Mouse (Mus musculus) midbrain, embryonic 12.5 days (tissue): ENCODE data around the gene Dedd. TPM values are rescaled to one million over a fixed set of nuclear protein-coding genes. Genes with fewer than 3 reads are reported as not detected.

Experiments
- ATAC-seq: fragments of 200-750 bp; cut with Nextera tagmentation; 2 replicates; pipeline ENCODE4 v1.8.0; 2017; ENCODE audit warnings: low read depth, moderate TSS enrichment, moderate library complexity; ENCODE audit not compliant: low FRiP score
- H3K27ac ChIP-seq: fragments of 300-500 bp; sonication (generic); replicated peaks from 2 replicates; pipeline ENCODE4 v1.5.1; 2016; ENCODE audit warnings: mild to moderate bottlenecking
- H3K27me3 ChIP-seq: fragments of 300-500 bp; sonication (generic); 2 replicates; pipeline ENCODE4 v1.6.1; 2016; ENCODE audit warnings: mild to moderate bottlenecking
- H3K36me3 ChIP-seq: fragments of 300-500 bp; sonication (generic); 2 replicates; pipeline ENCODE4 v1.6.1; 2016
- H3K4me1 ChIP-seq: fragments of 300-500 bp; sonication (generic); 2 replicates; pipeline ENCODE4 v1.6.1; 2016
- H3K4me2 ChIP-seq: fragments of 300-500 bp; sonication (generic); replicated peaks from 2 replicates; pipeline ENCODE4 v1.6.1; 2016; ENCODE audit warnings: mild to moderate bottlenecking, moderate library complexity
- H3K4me3 ChIP-seq: fragments of 300-500 bp; sonication (generic); 2 replicates; pipeline ENCODE4 v1.5.1; 2016; ENCODE audit warnings: mild to moderate bottlenecking
- H3K9ac ChIP-seq: fragments of 300-500 bp; sonication (generic); replicated peaks from 2 replicates; pipeline ENCODE4 v1.6.1; 2016; ENCODE audit warnings: mild to moderate bottlenecking, moderate library complexity
- H3K9me3 ChIP-seq: fragments of 300-500 bp; sonication (generic); 2 replicates; pipeline ENCODE4 v1.6.1; 2016; ENCODE audit warnings: mild to moderate bottlenecking
- WGBS: fragments of 180-500 bp; shearing (Covaris S2); methylation state at CpG from one replicate; pipeline ENCODE4 v1.1.7; 2016; 5-methylcytosine and 5-hydroxymethylcytosine counted together
- polyA plus RNA-seq: library from polyadenylated mRNA; unstranded; fragments of >200 nt; fragmentation: Nextera tagmentation; extraction: Ambion mirVana; gene quantifications from 2 replicates; pipeline ENCODE4 v1.2.1, GENCODE M21; 2016

Gene Dedd
- 49.3 and 51.9 TPM in 2 replicates for polyA plus RNA-seq

DNA sequence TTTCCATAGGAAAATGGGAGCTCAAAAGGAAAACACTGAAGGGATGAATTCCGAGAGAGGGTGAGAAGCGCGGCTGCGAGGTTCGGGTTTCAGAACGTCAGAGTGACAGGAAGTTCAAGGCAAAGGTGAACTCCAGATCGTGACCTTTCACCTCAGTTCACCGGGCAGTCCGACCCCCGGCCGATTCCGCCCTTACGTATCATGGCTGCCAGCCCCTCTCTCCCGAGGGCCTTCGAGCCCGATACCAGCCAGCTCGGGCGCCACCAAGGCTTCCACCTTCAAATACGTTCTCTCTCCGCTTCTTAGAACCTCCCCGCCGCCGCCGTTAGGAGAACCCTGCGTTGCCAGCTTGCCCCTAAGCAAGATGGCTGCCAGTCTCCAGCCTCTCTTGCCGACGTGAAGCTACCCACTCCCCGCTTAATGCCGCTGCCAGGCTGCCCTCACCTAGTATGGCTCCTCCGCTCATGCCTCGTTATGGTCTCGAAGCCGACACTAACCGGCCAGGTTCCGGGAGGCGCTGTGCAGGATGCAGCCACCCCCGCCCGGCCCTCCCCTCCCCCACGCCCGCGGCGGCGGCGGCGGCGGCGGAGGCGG, at the start of gene Dedd:
Gene Dedd, plus strand, starts transcription at position 307 of the 594 bp plus-strand sequence.
- peaks cover 38% of the 10 kb centered on the region for H3K4me1 ChIP-seq
- ATAC-seq, result peak; percentile 95

DNA sequence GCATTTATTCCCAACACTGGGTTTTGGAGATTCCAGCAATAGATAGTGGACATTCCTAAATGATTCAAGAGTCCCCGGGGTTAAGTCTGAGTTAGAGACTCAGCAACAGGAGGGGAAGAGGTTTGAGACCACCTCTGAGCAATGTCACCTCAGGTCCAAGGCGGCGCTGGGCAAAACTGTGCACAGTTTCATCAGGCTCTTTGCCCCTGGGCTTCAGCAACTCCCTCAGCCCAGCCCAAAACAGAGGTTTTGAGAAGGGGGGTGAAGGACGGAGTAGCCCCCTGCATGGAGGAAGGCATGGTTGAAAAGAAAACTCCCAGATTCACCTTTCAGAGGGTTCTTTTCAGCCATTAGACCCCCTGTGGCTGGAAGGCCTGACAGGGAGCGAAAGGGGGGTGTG, 49.2 kb upstream of the Dedd start:
- Histone ChIP-seq H3K27me3 (no peaks in the 10 kb centered on the region), H3K27ac (no peak overlapping the region; the same call in 1 of the 2 replicates), H3K4me1 (peaks cover 21% of the 10 kb centered on the region), H3K9ac (peak overlapping the region; percentile 77), H3K4me3 (peak overlapping the region; percentile 68), H3K4me2 (peak overlapping the region; percentile 85), H3K9me3 (no peaks in the 10 kb centered on the region), H3K36me3 (peaks cover 64% of the 10 kb centered on the region)
- WGBS, result 57% methylated on average over 5 of the region's 5 CpGs
- ATAC-seq, result no peak

More for the DNA sequence above, at the start of gene Dedd:
- WGBS, result under 1% methylated on average over 46 of the region's 48 CpGs
- Histone ChIP-seq H3K9me3 (no peaks in the 10 kb centered on the region), H3K27me3 (no peaks in the 10 kb centered on the region), H3K9ac (peak within 1 kb of the TSS; percentile 85), H3K36me3 (0 out of 2 replicates have a peak, but pooled peaks cover 3% of the 10 kb centered on the region), H3K4me3 (peak within 1 kb of the TSS; percentile 88), H3K4me2 (peak within 1 kb of the TSS; percentile 78), H3K27ac (peak within 1 kb of the TSS; percentile 98)

DNA sequence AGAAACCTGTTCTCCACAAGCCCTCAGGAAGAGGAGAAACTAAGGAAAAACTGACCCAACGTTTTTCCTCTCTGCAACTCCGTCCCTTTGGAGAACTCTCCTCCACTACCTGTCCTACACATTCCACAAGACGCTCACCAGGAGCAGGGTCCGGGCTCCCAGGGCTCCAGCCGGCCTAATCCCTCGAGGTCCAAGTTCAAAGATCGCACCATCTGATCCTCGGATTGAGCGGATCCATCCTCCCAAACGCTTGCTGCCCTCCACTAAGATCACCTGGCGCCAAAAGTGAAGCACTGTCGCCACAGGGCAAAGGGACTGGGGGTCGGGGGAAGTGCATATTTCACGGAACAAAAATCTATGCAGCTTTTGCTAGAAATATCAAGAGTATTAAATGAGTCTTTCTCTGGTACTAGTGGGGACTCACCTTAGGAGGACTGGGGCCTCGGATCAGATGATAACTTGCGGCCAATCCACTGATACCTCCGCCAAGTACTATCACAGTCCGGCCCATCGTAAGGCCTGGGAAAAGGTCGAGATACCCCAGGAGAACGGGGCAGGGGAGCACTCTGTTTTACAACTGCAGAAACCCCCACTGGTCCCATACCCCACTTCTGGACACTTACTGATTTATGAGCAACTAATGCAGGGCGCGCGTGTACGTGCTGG, 48.6 kb upstream of the Dedd start:
- H3K4me1 ChIP-seq, result peaks cover 21% of the 10 kb centered on the region
- H3K27me3 ChIP-seq, result no peaks in the 10 kb centered on the region
- H3K36me3 ChIP-seq, result peaks cover 64% of the 10 kb centered on the region
- peak overlapping the region; percentile 15; the same call in 1 of the 2 replicates for H3K27ac ChIP-seq
- peak overlapping the region; percentile 68 for H3K4me3 ChIP-seq
- peak overlapping the region; percentile 77 for H3K9ac ChIP-seq
- H3K9me3 ChIP-seq, result no peaks in the 10 kb centered on the region
- 2% methylated on average over 25 of the region's 25 CpGs for WGBS
- ATAC-seq, result peak; percentile 16; the same call in 1 of the 2 replicates
- H3K4me2 ChIP-seq, result peak overlapping the region; percentile 85

DNA sequence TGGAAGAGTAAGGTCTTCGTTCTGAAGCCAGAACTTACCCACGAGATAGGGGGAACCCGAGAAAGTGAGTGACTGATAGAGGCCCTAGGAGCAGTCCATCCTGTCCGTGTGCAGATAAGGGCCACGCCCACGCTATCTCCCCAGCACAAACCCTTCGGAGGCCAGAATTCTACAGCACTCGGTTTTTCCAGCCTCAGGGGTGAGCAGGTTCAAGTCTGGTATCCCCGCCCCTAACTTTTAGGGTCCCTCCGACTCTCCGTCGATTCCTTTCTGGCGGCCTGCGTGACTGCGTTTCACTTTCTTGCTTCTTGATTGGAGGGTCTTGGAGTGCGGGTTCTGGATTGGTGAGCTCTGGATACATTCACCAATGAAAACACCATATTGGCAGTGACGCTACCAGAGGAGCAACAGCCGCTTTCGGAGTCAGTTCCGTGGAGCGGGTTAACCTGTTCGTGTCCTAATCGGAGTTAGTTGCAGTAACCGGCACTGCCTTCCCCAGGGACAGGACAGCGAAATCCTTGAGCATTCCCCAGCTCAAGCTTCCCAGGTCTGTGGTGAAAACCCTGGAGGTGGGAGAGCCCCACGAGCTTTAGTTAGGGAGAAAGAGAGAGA, 47.9 kb upstream of the Dedd start, which contains the start of gene Ppox:
Gene Ppox, minus strand, starts transcription at position 271 of the 612 bp plus-strand sequence.
- peak within 1 kb of the TSS; percentile 85 for H3K4me2 ChIP-seq
- H3K4me3 ChIP-seq, result peak within 1 kb of the TSS; percentile 68
- H3K27ac ChIP-seq, result peak within 1 kb of the TSS; percentile 69
- H3K9ac ChIP-seq, result peak within 1 kb of the TSS; percentile 77
- peak; percentile 98 for ATAC-seq
- H3K4me1 ChIP-seq, result peaks cover 22% of the 10 kb centered on the region
- no peaks in the 10 kb centered on the region for H3K9me3 ChIP-seq
- peaks cover 64% of the 10 kb centered on the region for H3K36me3 ChIP-seq
- no peaks in the 10 kb centered on the region for H3K27me3 ChIP-seq
- under 1% methylated on average over 26 of the region's 26 CpGs for WGBS

DNA sequence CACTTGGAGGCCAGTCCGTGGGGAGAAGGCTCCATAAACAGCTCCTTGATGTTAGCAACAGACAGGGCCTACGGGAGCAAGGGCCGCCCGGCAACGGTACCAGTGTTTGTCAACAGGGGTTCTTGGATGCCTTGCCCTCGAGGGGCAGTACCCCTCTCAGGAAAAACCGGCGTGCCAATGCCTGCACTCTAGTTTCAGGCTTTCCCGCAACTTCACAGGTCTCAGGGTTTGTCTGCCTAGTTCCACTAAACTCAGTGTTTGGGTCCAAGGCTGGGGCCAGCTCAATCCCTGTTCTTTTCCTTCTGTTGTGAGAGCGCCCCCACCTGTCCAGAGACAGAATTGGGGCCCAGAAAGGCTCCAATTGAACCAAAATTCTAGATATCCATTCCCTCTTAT, 47.4 kb upstream of the Dedd start:
- H3K4me3 ChIP-seq, result peak overlapping the region; percentile 68
- H3K27ac ChIP-seq, result peak overlapping the region; percentile 69
- 1% methylated on average over 10 of the region's 10 CpGs for WGBS
- peaks cover 64% of the 10 kb centered on the region for H3K36me3 ChIP-seq
- peaks cover 27% of the 10 kb centered on the region for H3K4me1 ChIP-seq
- H3K4me2 ChIP-seq, result peak overlapping the region; percentile 85
- ATAC-seq, result peak; percentile 25; the same call in 1 of the 2 replicates
- no peaks in the 10 kb centered on the region for H3K9me3 ChIP-seq
- H3K9ac ChIP-seq, result peak overlapping the region; percentile 51
- no peaks in the 10 kb centered on the region for H3K27me3 ChIP-seq

DNA sequence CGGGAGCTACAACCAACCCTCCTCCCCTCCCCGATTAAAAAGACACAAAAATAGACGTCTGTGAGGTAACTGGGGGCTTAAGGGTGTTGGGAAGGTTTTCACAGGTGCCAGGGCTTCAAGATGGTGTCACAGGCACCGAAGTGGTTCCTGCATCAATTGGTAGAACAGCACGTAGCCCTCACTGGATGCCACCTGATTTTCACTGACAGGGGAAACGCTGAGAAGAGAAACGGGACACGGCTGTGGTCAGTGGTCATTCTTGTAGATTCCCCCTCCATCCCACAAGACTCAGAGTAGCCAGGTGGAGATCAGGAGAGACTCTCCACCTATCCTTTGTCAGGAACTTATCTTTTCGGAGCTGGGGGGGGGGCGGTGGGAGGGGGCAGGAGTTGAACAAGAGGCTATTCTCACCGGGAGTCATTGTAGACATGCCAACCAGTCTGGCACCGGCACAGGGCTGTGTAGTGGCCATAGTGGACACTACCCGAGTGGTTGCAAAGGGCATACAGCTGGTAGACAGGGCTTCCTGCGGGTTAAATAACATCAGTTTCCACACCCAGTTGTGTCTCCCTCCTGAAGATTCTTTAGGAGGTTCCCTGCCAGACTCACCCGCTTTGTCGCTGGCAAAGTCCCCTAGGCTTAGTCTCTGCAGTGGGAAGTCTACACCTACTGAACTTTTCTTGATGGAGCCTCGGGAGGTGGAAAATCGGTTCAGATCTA, 46.7 kb upstream of the Dedd start:
- H3K36me3 ChIP-seq, result peaks cover 58% of the 10 kb centered on the region
- H3K4me2 ChIP-seq, result peak overlapping the region; percentile 85
- peak overlapping the region; percentile 68; the same call in 1 of the 2 replicates for H3K4me3 ChIP-seq
- peaks cover 33% of the 10 kb centered on the region for H3K4me1 ChIP-seq
- no peak for ATAC-seq
- H3K9me3 ChIP-seq, result no peaks in the 10 kb centered on the region
- no peak overlapping the region; the same call in 1 of the 2 replicates for H3K9ac ChIP-seq
- no peak overlapping the region for H3K27ac ChIP-seq
- WGBS, result 82% methylated on average over 18 of the region's 18 CpGs
- H3K27me3 ChIP-seq, result no peaks in the 10 kb centered on the region

DNA sequence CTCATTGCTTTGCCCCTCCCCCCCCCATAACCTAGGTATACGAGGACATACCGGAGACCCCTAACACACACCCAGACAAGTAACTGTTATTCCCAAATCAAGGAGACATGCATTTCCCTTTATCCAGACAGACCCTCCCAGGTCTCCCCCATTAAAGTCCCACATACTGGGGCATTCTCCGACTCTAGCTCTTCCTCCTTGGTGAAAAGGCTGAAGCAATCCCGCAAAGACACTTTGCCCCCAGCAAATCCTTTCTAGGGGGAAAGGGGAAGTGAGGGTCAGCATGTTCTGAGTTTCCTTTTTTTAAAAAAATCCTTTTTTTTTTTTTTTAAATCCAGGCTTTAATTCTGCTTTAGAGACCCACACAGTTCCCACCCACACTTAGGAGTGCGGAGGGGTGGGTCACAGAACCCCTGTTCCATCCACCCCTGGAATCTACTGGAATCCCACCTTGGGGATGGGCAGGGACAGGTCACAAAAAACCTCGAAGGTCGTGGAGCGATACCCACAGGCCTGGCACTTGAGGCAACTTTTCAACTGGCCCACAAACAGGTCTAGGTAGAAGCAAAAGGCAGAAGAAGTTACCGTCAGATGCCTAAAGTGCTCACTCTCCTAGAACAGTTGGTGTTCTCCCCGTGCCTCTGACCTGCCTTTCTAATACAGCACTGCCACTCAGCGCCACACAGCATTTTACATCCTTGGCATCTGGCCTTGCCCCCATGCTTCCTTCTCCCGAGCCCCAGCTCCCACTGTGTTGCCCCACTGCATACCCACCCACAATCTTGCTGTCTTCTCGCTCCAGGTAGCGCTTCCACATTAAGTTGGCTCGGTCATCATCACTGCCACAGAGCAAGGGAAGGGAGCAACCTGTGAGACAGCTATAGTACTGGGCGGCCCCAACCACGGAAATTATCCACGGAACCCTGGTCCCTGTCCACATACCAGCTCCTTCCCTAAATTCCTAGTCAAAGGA, 45.5 kb upstream of the Dedd start:
- Histone ChIP-seq H3K27ac (no peak overlapping the region), H3K9me3 (no peaks in the 10 kb centered on the region), H3K4me3 (no peak overlapping the region), H3K4me2 (no peak overlapping the region), H3K27me3 (no peaks in the 10 kb centered on the region), H3K4me1 (peaks cover 39% of the 10 kb centered on the region), H3K36me3 (peaks cover 48% of the 10 kb centered on the region), H3K9ac (no peak overlapping the region)
- 94% methylated on average over 18 of the region's 18 CpGs for WGBS
- no peak for ATAC-seq

DNA sequence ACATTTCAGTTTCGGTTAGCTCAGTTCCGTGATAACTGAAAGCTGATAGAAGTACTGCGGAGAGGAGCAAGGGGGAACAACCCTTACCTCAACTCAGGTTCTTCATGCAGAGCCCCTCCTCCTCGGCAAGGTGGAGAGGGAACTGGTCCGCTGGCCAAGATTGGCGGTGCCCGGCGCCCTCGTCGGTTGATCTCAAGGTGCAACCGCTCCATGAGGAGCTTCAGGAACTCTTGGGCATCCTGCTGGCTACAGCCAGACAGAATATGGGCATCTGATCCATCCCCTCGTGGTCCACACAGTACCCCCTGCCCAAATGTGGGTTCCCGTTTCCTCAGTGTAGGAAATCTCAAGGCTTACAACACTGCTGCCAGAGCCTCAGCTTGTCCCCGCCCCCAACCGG, 44.5 kb upstream of the Dedd start:
- H3K9me3 ChIP-seq, result no peaks in the 10 kb centered on the region
- no peak overlapping the region for H3K9ac ChIP-seq
- H3K27me3 ChIP-seq, result no peaks in the 10 kb centered on the region
- no peak overlapping the region for H3K27ac ChIP-seq
- ATAC-seq, result no peak
- no peak overlapping the region for H3K4me3 ChIP-seq
- peaks cover 55% of the 10 kb centered on the region for H3K36me3 ChIP-seq
- WGBS, result 92% methylated on average over 15 of the region's 15 CpGs
- H3K4me2 ChIP-seq, result no peak overlapping the region
- H3K4me1 ChIP-seq, result peaks cover 35% of the 10 kb centered on the region

DNA sequence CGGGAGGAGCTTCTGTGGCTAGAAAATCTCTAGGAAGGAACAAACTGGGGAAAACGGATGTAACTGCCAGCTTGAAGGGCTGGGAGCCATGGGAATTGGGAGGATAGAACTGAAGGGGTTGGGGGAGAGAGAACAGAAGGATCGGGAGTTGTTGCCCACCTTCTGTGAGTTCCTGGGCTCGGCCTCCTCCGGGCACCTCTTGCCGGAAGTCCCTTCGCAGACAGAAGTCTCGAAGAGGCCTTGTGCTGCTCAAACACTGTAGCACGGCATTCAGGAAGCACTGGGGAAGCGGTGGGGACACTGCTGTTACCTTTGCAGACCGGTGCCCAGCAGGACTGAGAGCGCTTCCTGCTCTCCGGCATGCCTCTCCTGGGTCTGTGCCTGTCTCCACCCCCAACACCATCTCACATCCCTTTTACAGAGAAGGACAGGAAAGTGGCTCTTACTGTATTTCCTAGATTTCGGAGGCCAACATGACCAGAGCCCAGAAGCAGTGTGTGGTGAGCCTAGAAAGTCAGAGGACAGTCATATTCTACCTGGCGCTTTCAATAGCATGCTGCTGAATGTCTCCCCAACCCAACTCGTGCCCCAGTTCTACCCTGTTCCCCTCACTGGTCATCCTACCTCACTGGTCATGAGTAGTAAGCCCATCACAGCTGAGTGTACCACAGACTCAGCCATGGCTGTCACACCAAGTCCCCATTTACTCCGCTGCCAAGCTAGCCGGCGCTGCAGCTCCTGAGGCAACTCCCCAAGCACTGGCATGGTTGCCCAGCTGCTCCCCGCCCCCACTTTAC, 43.7 kb upstream of the Dedd start:
- H3K4me1 ChIP-seq, result peaks cover 28% of the 10 kb centered on the region
- no peaks in the 10 kb centered on the region for H3K9me3 ChIP-seq
- WGBS, result 89% methylated on average over 20 of the region's 20 CpGs
- no peak overlapping the region for H3K4me3 ChIP-seq
- peaks cover 61% of the 10 kb centered on the region for H3K36me3 ChIP-seq
- H3K27me3 ChIP-seq, result no peaks in the 10 kb centered on the region
- H3K4me2 ChIP-seq, result no peak overlapping the region
- ATAC-seq, result no peak
- H3K9ac ChIP-seq, result no peak overlapping the region
- H3K27ac ChIP-seq, result no peak overlapping the region

DNA sequence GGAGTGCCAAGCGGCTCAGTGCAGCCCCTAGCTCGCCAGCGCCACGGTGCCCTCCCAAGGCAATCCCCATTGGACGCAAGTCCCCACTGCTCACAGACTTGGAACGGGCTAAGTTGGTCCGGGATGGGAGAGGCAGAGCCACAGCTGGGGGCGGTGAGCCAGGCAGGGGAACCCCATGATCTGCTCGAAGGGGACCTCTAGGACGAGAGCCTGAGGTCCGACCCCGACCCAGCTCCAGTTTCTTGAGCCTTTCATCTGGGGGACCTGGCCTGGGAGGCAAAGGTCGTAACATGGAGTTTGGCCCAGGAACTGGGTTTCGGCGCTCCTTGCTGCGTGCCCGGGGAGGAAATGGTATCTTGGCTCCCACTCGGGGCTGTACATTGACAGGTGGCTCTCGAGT, 42.4 kb upstream of the Dedd start:
- Histone ChIP-seq H3K36me3 (peaks cover 61% of the 10 kb centered on the region), H3K9me3 (no peaks in the 10 kb centered on the region), H3K4me3 (peak overlapping the region; percentile 71; the same call in 1 of the 2 replicates), H3K27ac (no peak overlapping the region), H3K4me2 (peak overlapping the region; percentile 58), H3K27me3 (no peaks in the 10 kb centered on the region), H3K9ac (peak overlapping the region; percentile 93), H3K4me1 (peaks cover 24% of the 10 kb centered on the region)
- WGBS, result 89% methylated on average over 19 of the region's 19 CpGs
- no peak for ATAC-seq
